Mouse (Mus musculus): ENCODE data around the gene Il12b.
A peak's percentile ranks its signal among the peaks of the same experiment; 100 is the strongest.
"Not testable (repeated sequence)": the region's sequence is repeated elsewhere in the genome, so short reads cannot be mapped to it uniquely, and the experiment has no call there.

The Il12b gene

GRCm38 (mm10) chr11:44412276-44412675 is 12.4 kb downstream of the Il12b start:
- DNase-seq (ENCODE audit: low read depth, low spot score), result no peak

GRCm38 (mm10) chr11:44413371-44413770 is 13.5 kb downstream of the Il12b start:
- DNase-seq (ENCODE audit: low read depth, low spot score), result no peak

- DNase-seq (ENCODE audit: low read depth, low spot score), result no peak
Measured at GRCm38 (mm10) chr11:44414605-44415004, 14.7 kb downstream of the Il12b start.

- no peak for DNase-seq (ENCODE audit: low read depth, low spot score)
Measured at GRCm38 (mm10) chr11:44417403-44417802, 17.5 kb downstream of the Il12b start.

GRCm38 (mm10) chr11:44422337-44423111 is 22.7 kb downstream of the Il12b start:
- no peak for DNase-seq (ENCODE audit: low read depth, low spot score)

- DNase-seq (ENCODE audit: low read depth, low spot score), result no peak
Measured at GRCm38 (mm10) chr11:44423261-44423660, 23.4 kb downstream of the Il12b start.

GRCm38 (mm10) chr11:44423955-44424354 is 24.1 kb downstream of the Il12b start:
- DNase-seq (ENCODE audit: low read depth, low spot score), result no peak

GRCm38 (mm10) chr11:44425006-44425405 is 25.1 kb downstream of the Il12b start:
- no peak for DNase-seq (ENCODE audit: low read depth, low spot score)

- DNase-seq (ENCODE audit: low read depth, low spot score), result no peak
Measured at GRCm38 (mm10) chr11:44425626-44426025, 25.8 kb downstream of the Il12b start.

GRCm38 (mm10) chr11:44427951-44428350 is 28.1 kb downstream of the Il12b start:
- DNase-seq (ENCODE audit: low read depth, low spot score), result no peak

GRCm38 (mm10) chr11:44430036-44430435 is 30.2 kb downstream of the Il12b start:
- DNase-seq (ENCODE audit: low read depth, low spot score), result no peak

- no peak for DNase-seq (ENCODE audit: low read depth, low spot score)
Measured at GRCm38 (mm10) chr11:44437786-44438185, 37.9 kb downstream of the Il12b start.

- DNase-seq (ENCODE audit: low read depth, low spot score), result no peak
Measured at GRCm38 (mm10) chr11:44451046-44451445, 51.2 kb downstream of the Il12b start.

GRCm38 (mm10) chr11:44452016-44452415 is 52.2 kb downstream of the Il12b start:
- DNase-seq (ENCODE audit: low read depth, low spot score), result not testable (repeated sequence)

GRCm38 (mm10) chr11:44453423-44453822 is 53.6 kb downstream of the Il12b start:
- DNase-seq (ENCODE audit: low read depth, low spot score), result peak; percentile 37

- no peak for DNase-seq (ENCODE audit: low read depth, low spot score)
Measured at GRCm38 (mm10) chr11:44461493-44461892, 61.6 kb downstream of the Il12b start.
